Mouse (Mus musculus) neural tube, embryonic 13.5 days (tissue): ENCODE data around the gene 5730596B20Rik. TPM values are rescaled to one million over a fixed set of nuclear protein-coding genes. Genes with fewer than 3 reads are reported as not detected.

Experiments
- ATAC-seq: fragments of 200-750 bp; cut with Nextera tagmentation; 2 replicates; pipeline ENCODE4 v1.8.0; 2017; ENCODE audit warnings: low read depth, mild to moderate bottlenecking, moderate TSS enrichment, moderate library complexity
- H3K27ac ChIP-seq: fragments of 300-500 bp; sonication (generic); replicated peaks from 2 replicates; pipeline ENCODE4 v1.5.1; 2015; ENCODE audit warnings: moderate library complexity, mild to moderate bottlenecking, inconsistent platforms
- H3K27me3 ChIP-seq: fragments of 300-500 bp; sonication (generic); 2 replicates; pipeline ENCODE4 v1.6.1; 2015; ENCODE audit warnings: mild to moderate bottlenecking, inconsistent platforms
- H3K36me3 ChIP-seq: fragments of 300-500 bp; sonication (generic); 2 replicates; pipeline ENCODE4 v1.6.1; 2015; ENCODE audit warnings: mild to moderate bottlenecking, inconsistent platforms
- H3K4me1 ChIP-seq: fragments of 300-500 bp; sonication (generic); replicated peaks from 2 replicates; pipeline ENCODE4 v1.6.1; 2015; ENCODE audit warnings: inconsistent platforms
- H3K4me2 ChIP-seq: fragments of 300-500 bp; sonication (generic); 2 replicates; pipeline ENCODE4 v1.6.1; 2015; ENCODE audit warnings: inconsistent platforms, mild to moderate bottlenecking, moderate library complexity
- H3K4me3 ChIP-seq: fragments of 300-500 bp; sonication (generic); 2 replicates; pipeline ENCODE4 v1.5.1; 2015; ENCODE audit warnings: mild to moderate bottlenecking, inconsistent platforms
- H3K9ac ChIP-seq: fragments of 300-500 bp; sonication (generic); 2 replicates; pipeline ENCODE4 v1.6.1; 2015; ENCODE audit warnings: moderate library complexity, mild to moderate bottlenecking, inconsistent platforms
- H3K9me3 ChIP-seq: fragments of 300-500 bp; sonication (generic); 2 replicates; pipeline ENCODE4 v1.6.1; 2016; ENCODE audit warnings: inconsistent platforms
- WGBS: fragments of 180-500 bp; shearing (Covaris S2); methylation state at CpG from one replicate; pipeline ENCODE4 v1.1.7; 2015; 5-methylcytosine and 5-hydroxymethylcytosine counted together
- polyA plus RNA-seq: library from polyadenylated mRNA; unstranded; fragments of >200 nt; fragmentation: Nextera tagmentation; extraction: Ambion mirVana; gene quantifications from 2 replicates; pipeline ENCODE4 v1.2.1, GENCODE M21; 2015

The 5730596B20Rik gene
- polyA plus RNA-seq, 1 experiment from 2014 or later = 3.5 TPM

DNA sequence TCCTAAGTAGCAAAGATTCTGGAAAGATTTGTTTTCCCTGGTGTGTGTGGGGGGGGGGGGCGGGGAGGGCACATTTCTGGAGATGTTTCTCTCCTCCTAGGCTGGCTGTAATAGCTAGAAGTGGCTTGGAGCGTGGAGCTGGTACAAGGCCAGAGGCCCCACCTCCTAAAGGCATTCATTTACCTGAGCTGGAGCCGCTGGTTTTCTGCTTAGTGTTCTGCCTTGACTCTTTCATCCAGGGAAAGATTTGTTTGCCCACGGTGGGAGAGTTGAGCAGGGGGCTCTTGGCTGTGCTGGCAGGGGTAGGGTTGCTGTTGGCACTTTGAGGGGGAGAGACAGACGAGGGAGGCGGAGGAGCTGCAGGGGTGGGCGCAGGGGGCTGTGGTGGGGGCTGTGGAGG is 5.4 kb upstream of the 5730596B20Rik start:
- Histone ChIP-seq H3K36me3 (peaks cover 23% of the 10 kb centered on the region), H3K4me3 (peak overlapping the region; percentile 54), H3K4me2 (peak overlapping the region; percentile 75), H3K27ac (peak overlapping the region; percentile 99), H3K9me3 (no peaks in the 10 kb centered on the region), H3K27me3 (no peaks in the 10 kb centered on the region), H3K4me1 (peaks cover 98% of the 10 kb centered on the region), H3K9ac (peak overlapping the region; percentile 92)
- WGBS = 9% methylated on average over 7 of the region's 7 CpGs
- peak; percentile 18 for ATAC-seq

- Histone ChIP-seq H3K4me2 (peak overlapping the region; percentile 75), H3K4me1 (peaks cover 98% of the 10 kb centered on the region), H3K36me3 (peaks cover 23% of the 10 kb centered on the region), H3K9me3 (no peaks in the 10 kb centered on the region), H3K4me3 (peak overlapping the region; percentile 54), H3K9ac (peak overlapping the region; percentile 92), H3K27me3 (no peaks in the 10 kb centered on the region), H3K27ac (peak overlapping the region; percentile 99)
- peak; percentile 71 for ATAC-seq
- WGBS = under 1% methylated on average over 35 of the region's 35 CpGs
Measured at GRCm38 (mm10) chr6:52172501-52172900, 4.8 kb upstream of the 5730596B20Rik start.

- no peak for ATAC-seq
Measured at GRCm38 (mm10) chr6:52173648-52174047, 3.6 kb upstream of the 5730596B20Rik start.

DNA sequence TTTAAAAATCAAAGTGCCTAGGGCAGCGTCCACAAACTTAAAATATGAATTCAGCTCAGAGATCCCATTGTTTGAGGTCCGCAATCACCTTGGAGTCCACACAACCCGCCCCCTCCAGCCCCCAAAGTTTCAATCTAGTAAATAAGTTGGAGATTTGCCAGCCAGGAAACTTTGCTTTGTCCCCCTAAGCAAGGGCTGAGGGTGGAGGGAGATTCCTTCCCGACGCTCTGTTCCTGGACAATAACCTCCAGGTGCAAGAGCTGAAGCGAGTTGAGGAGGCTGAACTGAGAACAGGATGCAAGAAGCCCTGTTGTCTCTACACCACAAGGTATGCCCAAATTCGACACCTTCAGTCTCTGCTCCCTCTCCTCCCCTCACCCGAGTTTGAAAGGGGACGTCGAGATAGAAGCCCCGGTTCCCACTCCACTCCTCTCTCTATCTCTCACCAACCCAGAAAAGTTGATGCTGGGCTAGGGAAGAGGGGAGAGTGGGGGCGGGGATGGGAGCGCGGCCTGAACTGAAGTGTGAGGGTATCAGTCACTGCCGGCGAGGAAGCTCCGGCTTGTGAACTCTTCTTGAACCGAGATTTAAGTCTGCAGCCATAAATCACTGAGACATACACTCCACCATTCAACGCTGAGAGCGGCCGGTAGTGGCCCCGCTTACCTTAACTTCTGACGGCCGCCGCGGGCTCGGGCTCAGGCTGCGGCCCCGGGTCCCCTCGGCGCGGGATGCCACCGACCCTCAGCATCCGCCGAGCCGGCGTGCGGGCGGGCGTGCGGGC is 2.1 kb upstream of the 5730596B20Rik start:
- Histone ChIP-seq H3K27ac (peak overlapping the region; percentile 97), H3K4me1 (peaks cover 98% of the 10 kb centered on the region), H3K9ac (peak overlapping the region; percentile 95), H3K9me3 (no peaks in the 10 kb centered on the region), H3K4me2 (peak overlapping the region; percentile 75), H3K4me3 (peak overlapping the region; percentile 54), H3K27me3 (no peaks in the 10 kb centered on the region), H3K36me3 (peaks cover 18% of the 10 kb centered on the region)
- 1% methylated on average over 33 of the region's 41 CpGs for WGBS
- ATAC-seq = peak; percentile 38

More at GRCm38 (mm10) chr6:52173648-52174047, 3.6 kb upstream of the 5730596B20Rik start:
- WGBS = 4% methylated on average over 4 of the region's 4 CpGs
- H3K27ac ChIP-seq = peak overlapping the region; percentile 99
- H3K4me1 ChIP-seq = peaks cover 98% of the 10 kb centered on the region
- no peaks in the 10 kb centered on the region for H3K9me3 ChIP-seq
- peaks cover 23% of the 10 kb centered on the region for H3K36me3 ChIP-seq
- H3K9ac ChIP-seq = peak overlapping the region; percentile 92; the same call in 1 of the 2 replicates
- H3K4me2 ChIP-seq = peak overlapping the region; percentile 75
- H3K27me3 ChIP-seq = no peaks in the 10 kb centered on the region
- H3K4me3 ChIP-seq = peak overlapping the region; percentile 54

- WGBS = 0% methylated on average over 6 of the region's 35 CpGs
- H3K9ac ChIP-seq = peak overlapping the region; percentile 95
- peak overlapping the region; percentile 97 for H3K27ac ChIP-seq
- peaks cover 13% of the 10 kb centered on the region for H3K36me3 ChIP-seq
- H3K4me3 ChIP-seq = peak overlapping the region; percentile 54
- peak overlapping the region; percentile 75 for H3K4me2 ChIP-seq
- no peaks in the 10 kb centered on the region for H3K27me3 ChIP-seq
- peak; percentile 20 for ATAC-seq
- peaks cover 98% of the 10 kb centered on the region for H3K4me1 ChIP-seq
- H3K9me3 ChIP-seq = no peaks in the 10 kb centered on the region
Measured at GRCm38 (mm10) chr6:52175864-52176263, 1.4 kb upstream of the 5730596B20Rik start.

DNA sequence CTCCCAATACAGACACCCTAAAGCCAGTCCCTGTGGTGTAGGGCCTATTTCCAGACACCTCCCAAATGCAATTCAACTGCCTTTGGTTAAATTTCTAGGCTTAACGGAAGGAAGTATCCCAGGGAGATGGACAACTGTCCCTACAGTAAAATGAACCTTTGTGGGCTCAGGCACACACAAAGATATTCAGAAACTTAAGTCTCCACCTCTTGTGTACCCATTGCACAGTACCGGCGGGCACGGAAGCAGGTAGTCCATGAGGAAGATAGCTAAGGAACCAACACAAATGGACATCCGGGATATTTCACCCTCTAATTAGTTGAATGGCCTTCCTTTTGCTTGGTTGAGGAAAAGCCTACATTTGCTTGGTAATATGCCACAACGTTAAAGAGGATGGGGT is 907 bp upstream of the 5730596B20Rik start:
- H3K4me3 ChIP-seq = peak overlapping the region; percentile 54
- no peaks in the 10 kb centered on the region for H3K27me3 ChIP-seq
- peaks cover 98% of the 10 kb centered on the region for H3K4me1 ChIP-seq

GRCm38 (mm10) chr6:52177806-52178205 is 508 bp downstream of the 5730596B20Rik start:
- peak overlapping the region; percentile 95 for H3K9ac ChIP-seq
- H3K36me3 ChIP-seq = peaks cover 4% of the 10 kb centered on the region
- H3K27ac ChIP-seq = peak overlapping the region; percentile 97
- H3K27me3 ChIP-seq = no peaks in the 10 kb centered on the region
- H3K4me1 ChIP-seq = peaks cover 98% of the 10 kb centered on the region
- peak overlapping the region; percentile 54 for H3K4me3 ChIP-seq
- WGBS = 2% methylated on average over 9 of the region's 9 CpGs
- peak overlapping the region; percentile 75 for H3K4me2 ChIP-seq
- no peaks in the 10 kb centered on the region for H3K9me3 ChIP-seq
- no peak for ATAC-seq

More for the DNA sequence above, 907 bp upstream of the 5730596B20Rik start:
- no peak for ATAC-seq
- Histone ChIP-seq H3K4me2 (peak overlapping the region; percentile 75), H3K9me3 (no peaks in the 10 kb centered on the region), H3K36me3 (peaks cover 7% of the 10 kb centered on the region; the same call in 1 of the 2 replicates), H3K9ac (peak overlapping the region; percentile 95), H3K27ac (peak overlapping the region; percentile 97)
- WGBS = 1% methylated on average over 6 of the region's 6 CpGs

DNA sequence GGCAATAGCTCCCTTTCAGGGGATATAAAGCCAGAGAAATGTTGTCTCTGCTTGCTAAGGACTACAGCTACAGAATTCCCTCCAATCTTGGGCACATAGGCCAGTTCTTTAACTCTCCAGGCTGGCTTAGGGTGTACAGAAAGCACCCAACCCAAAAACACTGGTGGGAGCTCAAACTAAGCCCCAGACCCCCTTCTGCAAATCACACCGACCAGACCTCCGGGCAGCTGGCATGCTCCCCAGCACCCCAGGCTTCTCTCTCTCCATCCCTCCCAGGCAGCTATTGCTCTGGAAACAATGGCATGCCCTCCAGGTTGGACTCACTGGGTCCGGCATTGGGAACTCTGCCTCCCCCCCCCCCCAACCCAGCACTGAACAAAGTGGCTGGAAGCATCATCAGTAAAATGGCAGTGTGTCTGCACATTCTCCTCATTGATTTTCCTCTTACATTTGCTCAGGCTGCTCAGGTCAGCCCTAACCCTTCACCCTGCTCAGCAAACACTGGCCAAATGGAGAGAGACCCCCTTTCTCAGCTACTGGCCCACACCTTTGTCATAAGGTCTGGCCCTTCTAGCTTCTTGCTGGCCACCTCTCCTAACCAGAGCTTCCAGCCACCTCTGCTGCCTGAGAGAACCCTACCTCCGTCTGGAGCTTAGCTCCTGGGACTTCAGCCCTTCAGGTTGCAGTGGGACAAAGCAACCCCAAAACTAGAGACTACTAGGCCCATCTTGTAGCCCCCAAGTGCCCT is 1.8 kb downstream of the 5730596B20Rik start:
- Histone ChIP-seq H3K9ac (peak overlapping the region; percentile 95), H3K27ac (peak overlapping the region; percentile 97), H3K27me3 (no peaks in the 10 kb centered on the region), H3K36me3 (peaks cover 4% of the 10 kb centered on the region), H3K9me3 (no peaks in the 10 kb centered on the region), H3K4me1 (peaks cover 98% of the 10 kb centered on the region), H3K4me2 (peak overlapping the region; percentile 75), H3K4me3 (peak overlapping the region; percentile 54)
- 4% methylated on average over 4 of the region's 4 CpGs for WGBS
- no peak for ATAC-seq

DNA sequence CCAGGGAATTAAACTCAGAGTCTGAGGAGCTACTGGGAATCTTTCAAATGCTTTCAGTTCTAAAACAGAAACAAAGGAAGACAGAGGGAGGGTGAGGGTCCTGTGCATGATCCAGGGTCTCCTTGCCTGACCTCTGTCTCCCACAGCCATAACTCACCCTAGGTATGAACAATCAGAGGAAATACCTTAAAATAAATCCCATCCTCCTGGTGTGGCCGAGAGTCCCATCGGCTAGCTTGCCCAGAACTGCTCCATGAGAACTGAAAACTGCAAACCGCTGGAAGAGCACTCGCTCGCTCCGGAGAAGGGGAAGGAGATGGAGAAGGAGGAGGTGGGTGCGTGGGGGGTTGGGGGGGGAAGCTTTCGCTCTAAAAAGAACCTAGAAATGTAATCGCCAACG is 2.4 kb downstream of the 5730596B20Rik start:
- ATAC-seq = no peak
- peaks cover 4% of the 10 kb centered on the region for H3K36me3 ChIP-seq
- peak overlapping the region; percentile 97 for H3K27ac ChIP-seq
- H3K4me1 ChIP-seq = peaks cover 100% of the 10 kb centered on the region
- H3K27me3 ChIP-seq = no peaks in the 10 kb centered on the region
- 2% methylated on average over 10 of the region's 10 CpGs for WGBS
- H3K4me2 ChIP-seq = peak overlapping the region; percentile 75
- H3K4me3 ChIP-seq = peak overlapping the region; percentile 54
- H3K9me3 ChIP-seq = no peaks in the 10 kb centered on the region
- peak overlapping the region; percentile 95 for H3K9ac ChIP-seq

DNA sequence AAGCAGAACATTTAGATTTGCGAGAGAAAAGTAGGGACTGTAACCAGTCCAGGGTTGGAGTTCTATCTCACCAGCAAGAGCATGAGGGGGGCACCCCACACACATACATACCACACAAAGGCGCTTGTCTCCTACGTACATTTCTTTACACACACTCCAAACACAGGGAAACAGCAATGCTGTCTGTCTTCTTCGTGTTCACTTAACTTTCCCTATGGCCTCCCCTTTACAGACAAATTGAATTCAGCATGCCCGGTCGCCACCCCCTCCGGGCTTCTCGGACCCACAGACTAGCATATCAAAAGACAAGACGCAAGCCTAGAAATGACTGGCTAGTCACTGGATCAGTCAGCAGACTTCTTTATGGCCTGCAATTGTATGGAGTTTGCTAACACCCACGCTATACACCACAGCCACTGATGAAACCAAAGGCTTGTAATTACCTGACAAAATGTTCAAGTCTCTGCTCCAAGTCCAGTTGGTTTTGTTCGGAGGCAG is 3.0 kb downstream of the 5730596B20Rik start:
- H3K36me3 ChIP-seq = peaks cover 4% of the 10 kb centered on the region
- ATAC-seq = no peak
- WGBS = 5% methylated on average over 11 of the region's 11 CpGs
- H3K9me3 ChIP-seq = no peaks in the 10 kb centered on the region
- H3K9ac ChIP-seq = peak overlapping the region; percentile 95
- no peaks in the 10 kb centered on the region for H3K27me3 ChIP-seq
- peak overlapping the region; percentile 54 for H3K4me3 ChIP-seq
- H3K4me1 ChIP-seq = peaks cover 100% of the 10 kb centered on the region
- H3K27ac ChIP-seq = peak overlapping the region; percentile 97
- peak overlapping the region; percentile 75 for H3K4me2 ChIP-seq

- WGBS = 22% methylated on average over 3 of the region's 3 CpGs
- Histone ChIP-seq H3K4me1 (peaks cover 100% of the 10 kb centered on the region), H3K27me3 (no peaks in the 10 kb centered on the region), H3K36me3 (peaks cover 4% of the 10 kb centered on the region), H3K4me2 (peak overlapping the region; percentile 75), H3K9ac (peak overlapping the region; percentile 95), H3K27ac (peak overlapping the region; percentile 97), H3K9me3 (no peaks in the 10 kb centered on the region), H3K4me3 (peak overlapping the region; percentile 54)
- ATAC-seq = no peak
Measured at GRCm38 (mm10) chr6:52180726-52181125, 3.4 kb downstream of the 5730596B20Rik start.

DNA sequence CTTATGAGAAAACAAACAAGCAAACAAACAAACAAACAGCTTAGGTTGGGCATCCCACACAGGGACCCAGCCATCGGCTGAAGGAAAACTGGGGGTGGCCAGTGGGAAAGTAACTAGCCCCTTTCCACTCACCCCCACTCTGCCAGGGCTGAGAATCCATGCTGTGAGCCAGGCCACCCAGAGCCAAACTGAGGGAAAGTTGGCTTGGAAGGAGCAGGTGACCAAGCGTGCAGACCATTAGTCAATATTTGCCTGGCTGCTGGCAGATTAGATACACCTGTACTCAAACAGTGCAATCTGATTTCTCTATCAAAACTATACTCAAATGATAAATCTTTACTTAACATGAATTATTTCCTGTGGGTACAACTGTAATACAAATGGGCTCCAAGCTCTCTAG is 4.7 kb downstream of the 5730596B20Rik start:
- peak overlapping the region; percentile 75 for H3K4me2 ChIP-seq
- peaks cover 8% of the 10 kb centered on the region for H3K36me3 ChIP-seq
- no peak for ATAC-seq
- H3K9ac ChIP-seq = 0 out of 2 replicates have a peak overlapping the region, but pooled peaks have one; percentile 95
- no peaks in the 10 kb centered on the region for H3K9me3 ChIP-seq
- no peak overlapping the region; the same call in 1 of the 2 replicates for H3K27ac ChIP-seq
- H3K27me3 ChIP-seq = no peaks in the 10 kb centered on the region
- 11% methylated on average over 2 of the region's 2 CpGs for whole genome bisulfite sequencing
- no peak overlapping the region for H3K4me3 ChIP-seq
- peaks cover 100% of the 10 kb centered on the region for H3K4me1 ChIP-seq
